Mouse (Mus musculus): ENCODE results near the gene Chrna7. TPM values are rescaled to one million over a fixed set of nuclear protein-coding genes. Genes with fewer than 3 reads are reported as not detected.

Chrna7 gene
- 1.3 and 1.6 TPM in 2 replicates for polyA plus RNA-seq (2015; fragmentation: Nextera tagmentation; extraction: Ambion mirVana)

DNA sequence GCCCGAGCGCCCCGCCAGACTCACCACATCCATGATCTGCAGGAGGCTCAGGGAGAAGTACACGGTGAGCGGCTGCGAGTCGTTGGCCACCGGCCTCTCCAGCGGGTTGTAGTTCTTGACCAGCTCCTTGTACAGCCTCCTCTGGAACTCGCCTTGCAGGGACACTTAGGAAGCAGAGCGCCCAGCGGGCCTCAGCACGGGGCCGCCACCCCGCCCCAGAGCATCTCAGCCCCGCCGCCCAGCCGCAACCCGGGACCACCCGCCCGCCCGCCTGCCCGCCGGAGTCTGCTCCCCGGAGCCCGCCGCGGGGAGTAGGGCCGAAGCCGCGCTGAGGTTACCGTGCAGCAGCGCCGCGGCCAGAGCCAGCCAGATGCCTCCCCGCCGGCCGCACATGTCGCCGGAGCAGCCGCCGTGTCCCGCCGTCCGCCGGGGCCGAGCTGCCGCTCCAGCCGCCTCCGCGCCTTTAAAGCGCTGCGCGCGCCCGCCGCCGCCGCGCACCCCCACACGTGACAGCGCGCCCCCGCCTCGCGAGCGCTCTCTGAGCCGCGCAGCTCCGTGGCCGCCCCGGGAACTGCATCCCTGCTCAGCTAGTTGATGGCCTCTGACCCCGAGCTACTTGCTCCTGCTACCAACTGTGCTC lies at the start of gene Chrna7:
Chrna7 (minus strand) TSS at position 486 of the 640 bp plus-strand sequence.
- peak within 1 kb of the TSS; percentile 34 for H3K9ac ChIP-seq
- no peak within 1 kb of the TSS for H3K27ac ChIP-seq
- ATAC-seq: peak; percentile 98
- H3K36me3 ChIP-seq: no peaks in the 10 kb centered on the region
- H3K4me1 ChIP-seq (replicated peaks): 0 out of 2 replicates have a peak, but pooled peaks cover 3% of the 10 kb centered on the region
- no peaks in the 10 kb centered on the region for H3K27me3 ChIP-seq (replicated peaks)
- H3K4me3 ChIP-seq (replicated peaks): peak within 1 kb of the TSS; percentile 63
- WGBS: 1% methylated on average over 70 of the region's 73 CpGs
- peak within 1 kb of the TSS; percentile 99 for H3K4me2 ChIP-seq (replicated peaks)
- no peaks in the 10 kb centered on the region for H3K9me3 ChIP-seq

DNA sequence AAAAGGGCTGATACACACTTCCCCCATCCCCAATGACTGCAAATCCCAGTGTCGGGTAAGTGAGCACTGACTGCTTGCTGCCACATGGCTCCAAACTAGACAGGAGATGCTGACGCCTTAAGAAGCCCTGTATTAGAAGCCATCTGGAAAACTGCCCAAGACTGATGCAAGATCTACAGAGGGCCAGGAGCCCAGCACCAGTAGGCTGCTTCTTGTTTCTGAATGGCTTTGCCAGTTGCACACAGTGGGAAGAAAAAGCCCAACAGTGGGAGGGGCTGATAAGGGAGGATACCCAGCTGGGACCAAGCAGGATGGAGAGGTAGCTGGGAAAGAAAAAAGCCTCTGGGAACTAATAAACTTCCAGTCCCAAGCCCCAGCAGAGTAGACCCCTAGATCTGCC lies 37.0 kb upstream of the Chrna7 start:
- H3K4me1 ChIP-seq (replicated peaks): no peaks in the 10 kb centered on the region
- no peaks in the 10 kb centered on the region for H3K27me3 ChIP-seq (replicated peaks)
- H3K9me3 ChIP-seq: no peaks in the 10 kb centered on the region
- WGBS: 74% methylated on average over 2 of the region's 2 CpGs
- no peak overlapping the region for H3K27ac ChIP-seq
- ATAC-seq: no peak
- no peak overlapping the region for H3K4me2 ChIP-seq (replicated peaks)
- no peak overlapping the region for H3K4me3 ChIP-seq (replicated peaks)
- no peak overlapping the region for H3K9ac ChIP-seq
- H3K36me3 ChIP-seq: no peaks in the 10 kb centered on the region

DNA sequence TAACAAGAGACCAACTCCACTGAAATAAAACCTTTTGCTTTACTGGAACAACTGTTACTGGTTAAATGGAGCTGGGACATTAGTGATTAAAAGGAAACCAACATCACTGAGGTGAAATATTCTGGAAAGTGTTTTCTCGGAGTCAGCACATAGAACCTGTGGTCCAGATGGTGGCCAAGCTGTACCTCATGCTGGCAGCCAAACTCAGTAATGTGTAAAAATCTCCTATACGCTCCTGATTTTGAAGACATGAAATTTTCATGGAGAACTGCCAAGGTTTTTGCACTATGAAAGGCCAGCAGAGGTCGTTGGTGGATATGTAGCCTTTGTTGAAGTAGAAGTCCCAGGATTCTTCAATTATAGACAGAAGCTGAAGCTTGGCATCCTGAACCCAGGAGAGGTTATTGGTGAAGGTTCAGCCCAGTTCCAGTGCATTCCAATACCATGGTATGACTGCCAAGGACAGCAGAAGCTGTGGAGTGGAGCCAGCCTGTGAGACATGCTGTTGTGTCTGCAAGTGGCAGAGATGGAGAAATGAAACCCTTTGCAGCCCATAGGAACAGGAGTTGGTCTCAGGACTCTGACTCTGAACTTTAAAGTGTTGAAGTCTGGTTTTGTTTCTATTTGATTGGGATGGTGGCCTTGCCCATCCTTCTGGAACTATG lies 25.6 kb upstream of the Chrna7 start:
- 69% methylated on average over 3 of the region's 3 CpGs for WGBS

DNA sequence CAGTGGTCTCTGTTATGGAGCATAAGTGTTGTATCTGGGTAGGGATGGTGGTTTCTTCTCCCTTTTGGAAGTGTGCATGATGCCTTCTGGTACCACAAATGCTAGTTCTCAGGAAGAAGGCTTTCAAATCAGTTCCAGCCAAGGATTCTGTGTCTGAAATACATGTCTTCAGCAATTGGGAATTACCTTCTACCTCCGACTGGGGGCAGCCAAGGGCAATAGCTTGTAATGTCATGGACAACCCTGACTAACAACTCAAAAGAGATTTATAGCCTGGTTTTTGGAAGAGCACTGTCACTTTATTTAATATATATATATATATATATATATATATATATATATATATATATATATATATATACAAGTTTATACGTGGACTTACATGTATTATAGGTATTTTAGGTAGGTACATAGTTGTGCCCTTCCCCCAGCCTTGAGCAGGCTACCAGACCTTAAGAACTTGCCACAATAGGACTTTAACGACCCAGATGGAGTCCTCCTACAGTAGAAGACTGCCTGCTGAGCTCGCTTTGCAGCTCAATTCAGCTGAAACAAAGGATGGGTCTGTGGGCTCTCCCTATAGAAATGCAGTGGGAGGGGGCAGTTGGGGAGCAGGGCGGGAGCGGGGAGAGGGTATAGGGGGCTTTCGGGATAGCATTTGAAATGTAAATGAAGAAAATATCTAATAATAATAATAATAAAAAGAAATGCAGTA lies 12.9 kb upstream of the Chrna7 start:
- Histone ChIP-seq H3K27ac (no peak overlapping the region), H3K4me3 (replicated peaks) (no peak overlapping the region), H3K4me2 (replicated peaks) (no peak overlapping the region), H3K27me3 (replicated peaks) (no peaks in the 10 kb centered on the region), H3K9ac (no peak overlapping the region), H3K36me3 (no peaks in the 10 kb centered on the region), H3K9me3 (no peaks in the 10 kb centered on the region), H3K4me1 (replicated peaks) (no peaks in the 10 kb centered on the region)
- no peak for ATAC-seq
- WGBS: 45% methylated on average over 7 of the region's 7 CpGs

More for the DNA sequence above, 25.6 kb upstream of the Chrna7 start:
- Histone ChIP-seq H3K36me3 (no peaks in the 10 kb centered on the region), H3K4me3 (replicated peaks) (no peak overlapping the region), H3K27ac (no peak overlapping the region), H3K4me1 (replicated peaks) (no peaks in the 10 kb centered on the region), H3K9ac (no peak overlapping the region), H3K4me2 (replicated peaks) (no peak overlapping the region), H3K27me3 (replicated peaks) (no peaks in the 10 kb centered on the region), H3K9me3 (no peaks in the 10 kb centered on the region)
- ATAC-seq: no peak

DNA sequence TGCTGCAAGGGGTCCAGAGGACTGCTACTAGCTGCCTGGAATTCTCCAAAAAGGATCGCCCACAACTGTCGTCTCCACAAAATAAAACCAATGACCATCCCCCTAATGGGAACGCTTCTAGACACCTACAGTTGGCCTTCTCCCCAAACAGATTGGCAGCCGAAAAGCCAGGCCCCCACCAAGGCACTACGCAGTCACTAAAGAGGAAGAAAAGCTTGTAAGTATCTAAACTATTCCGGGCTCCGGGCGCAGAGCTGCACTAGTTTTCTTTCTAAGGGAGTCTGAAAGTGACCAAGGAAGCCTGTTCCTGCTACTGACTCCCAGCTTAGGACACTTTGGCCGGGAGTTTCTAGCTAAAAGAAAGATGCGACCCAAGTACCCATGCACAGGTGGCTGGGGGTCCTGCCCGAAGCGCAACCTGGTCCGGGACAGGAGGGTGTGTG lies 707 bp downstream of the Chrna7 start:
- H3K27ac ChIP-seq: no peak overlapping the region
- ATAC-seq: no peak
- peak overlapping the region; percentile 99 for H3K4me2 ChIP-seq (replicated peaks)
- 2% methylated on average over 13 of the region's 13 CpGs for WGBS
- H3K36me3 ChIP-seq: no peaks in the 10 kb centered on the region
- peak overlapping the region; percentile 34; the same call in 1 of the 2 replicates for H3K9ac ChIP-seq
- no peaks in the 10 kb centered on the region for H3K9me3 ChIP-seq
- 0 out of 2 replicates have a peak, but pooled peaks cover 3% of the 10 kb centered on the region for H3K4me1 ChIP-seq (replicated peaks)
- H3K4me3 ChIP-seq (replicated peaks): peak overlapping the region; percentile 63
- H3K27me3 ChIP-seq (replicated peaks): no peaks in the 10 kb centered on the region

DNA sequence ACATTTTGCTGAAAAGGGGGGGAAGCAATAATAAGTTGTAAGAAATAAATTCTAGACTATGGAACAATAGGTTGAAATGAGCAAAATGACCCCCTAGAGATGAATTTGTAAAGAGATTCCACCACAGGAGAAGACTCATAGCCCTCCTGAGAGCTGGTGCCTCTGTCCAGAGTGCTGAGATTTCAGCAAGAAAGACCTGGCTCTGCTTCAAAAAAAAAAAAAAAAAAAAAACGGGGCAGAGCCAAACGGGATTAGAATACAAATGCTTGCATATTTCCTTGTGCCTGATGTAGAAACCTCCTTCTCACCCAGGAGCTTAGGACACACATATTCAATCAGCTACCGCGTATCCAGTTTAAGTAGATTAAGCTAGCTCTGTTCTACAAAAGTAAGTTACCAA lies 2.9 kb downstream of the Chrna7 start:
- H3K9ac ChIP-seq: no peak overlapping the region
- no peak overlapping the region for H3K4me2 ChIP-seq (replicated peaks)
- H3K36me3 ChIP-seq: no peaks in the 10 kb centered on the region
- H3K27ac ChIP-seq: no peak overlapping the region
- no peaks in the 10 kb centered on the region for H3K27me3 ChIP-seq (replicated peaks)
- H3K4me3 ChIP-seq (replicated peaks): no peak overlapping the region
- ATAC-seq: no peak
- 18% methylated on average over 4 of the region's 4 CpGs for WGBS
- H3K4me1 ChIP-seq (replicated peaks): 0 out of 2 replicates have a peak, but pooled peaks cover 3% of the 10 kb centered on the region
- no peaks in the 10 kb centered on the region for H3K9me3 ChIP-seq

DNA sequence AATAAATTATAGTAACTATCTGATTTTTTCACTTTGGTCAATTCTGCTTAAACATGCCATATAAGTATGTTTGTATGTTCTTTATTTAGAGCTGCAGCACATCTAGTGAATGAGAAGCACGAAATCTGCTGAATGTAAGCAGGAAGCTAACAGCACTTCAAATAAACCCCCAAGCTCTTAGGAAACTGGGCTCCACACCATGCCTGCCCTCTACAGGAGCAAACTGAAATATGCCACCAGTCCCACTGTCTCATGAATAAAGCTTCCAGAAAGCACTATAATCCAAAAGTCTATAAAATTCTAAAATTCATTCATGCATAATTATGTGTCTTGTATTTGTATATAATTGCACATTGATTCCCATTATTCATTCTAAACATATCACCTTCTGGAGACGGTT lies 5.2 kb downstream of the Chrna7 start:
- no peaks in the 10 kb centered on the region for H3K36me3 ChIP-seq
- no peak for ATAC-seq
- 63% methylated on average over 2 of the region's 2 CpGs for WGBS
- H3K4me1 ChIP-seq (replicated peaks): 0 out of 2 replicates have a peak, but pooled peaks cover 3% of the 10 kb centered on the region
- no peak overlapping the region for H3K9ac ChIP-seq
- no peaks in the 10 kb centered on the region for H3K9me3 ChIP-seq
- H3K27me3 ChIP-seq (replicated peaks): no peaks in the 10 kb centered on the region
- no peak overlapping the region for H3K27ac ChIP-seq
- no peak overlapping the region for H3K4me3 ChIP-seq (replicated peaks)
- H3K4me2 ChIP-seq (replicated peaks): no peak overlapping the region

DNA sequence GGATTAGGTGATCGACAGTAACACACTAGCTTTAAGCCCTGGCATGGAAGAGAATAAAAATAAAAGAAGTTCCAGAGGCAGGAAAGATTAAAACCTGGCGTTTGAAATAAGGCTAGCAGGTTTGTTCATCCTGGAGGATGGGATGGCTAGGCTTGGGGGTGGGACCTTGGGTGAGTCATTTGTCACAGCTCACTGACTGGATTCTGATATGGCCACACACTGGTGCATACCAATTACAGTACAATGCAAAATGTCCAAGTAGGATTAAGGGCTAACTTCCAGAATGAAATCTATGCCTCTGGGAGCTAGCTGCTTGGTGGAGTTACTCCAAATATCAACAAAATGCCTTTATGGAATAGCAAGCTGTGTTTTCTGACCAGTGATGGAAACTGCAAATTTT lies 16.8 kb downstream of the Chrna7 start:
- ATAC-seq: no peak
- WGBS: 66% methylated on average over 2 of the region's 2 CpGs
- no peak overlapping the region for H3K4me2 ChIP-seq (replicated peaks)

DNA sequence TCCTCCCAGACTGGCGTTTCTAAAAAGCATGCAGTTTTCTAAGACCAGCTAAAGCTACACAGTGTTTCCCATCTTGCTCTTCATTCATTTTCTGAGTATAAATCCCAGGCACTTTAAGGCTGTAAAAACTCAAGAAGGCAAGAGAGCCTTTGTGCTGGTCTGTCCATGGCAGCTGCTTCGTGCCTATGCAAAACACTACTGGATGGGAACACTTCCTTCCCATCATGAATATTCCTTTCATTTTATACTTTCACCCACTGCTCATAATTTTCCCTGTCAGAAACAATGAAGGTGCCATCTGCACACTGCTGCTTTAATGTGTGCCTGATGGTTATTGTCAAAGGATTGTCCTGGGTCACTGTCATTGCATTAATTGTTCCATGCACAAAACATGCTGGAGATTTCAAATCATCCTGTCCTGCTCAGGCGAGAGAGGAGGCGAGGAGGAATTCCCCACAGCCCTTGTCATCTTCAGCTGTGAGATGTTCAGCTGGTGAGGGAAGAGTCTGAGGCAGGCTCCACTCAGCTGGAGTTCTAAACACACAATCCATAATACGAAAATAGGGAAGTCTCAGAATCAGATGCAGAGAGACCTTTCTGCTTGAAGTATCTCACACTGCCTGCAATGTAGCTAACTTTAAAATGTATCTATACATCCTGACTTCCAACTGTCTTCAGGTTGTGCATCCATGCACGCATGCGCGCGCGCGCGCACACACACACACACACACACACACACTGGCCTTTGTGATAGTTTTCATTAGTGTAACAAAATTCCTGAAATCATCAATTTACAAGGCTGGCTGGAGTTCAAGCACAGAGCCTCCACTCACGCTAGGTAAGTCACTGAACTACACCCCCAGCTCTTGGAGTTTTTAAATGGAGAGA lies 22.5 kb downstream of the Chrna7 start:
- Histone ChIP-seq H3K9me3 (no peaks in the 10 kb centered on the region), H3K4me1 (replicated peaks) (no peaks in the 10 kb centered on the region), H3K36me3 (no peaks in the 10 kb centered on the region), H3K4me3 (replicated peaks) (no peak overlapping the region), H3K27me3 (replicated peaks) (no peaks in the 10 kb centered on the region), H3K9ac (no peak overlapping the region), H3K27ac (no peak overlapping the region), H3K4me2 (replicated peaks) (no peak overlapping the region)
- ATAC-seq: no peak
- WGBS: 80% methylated on average over 13 of the region's 13 CpGs

More for the DNA sequence above, 16.8 kb downstream of the Chrna7 start:
- Histone ChIP-seq H3K27ac (no peak overlapping the region), H3K4me1 (replicated peaks) (no peaks in the 10 kb centered on the region), H3K36me3 (no peaks in the 10 kb centered on the region), H3K4me3 (replicated peaks) (no peak overlapping the region), H3K27me3 (replicated peaks) (no peaks in the 10 kb centered on the region), H3K9me3 (no peaks in the 10 kb centered on the region), H3K9ac (no peak overlapping the region)

DNA sequence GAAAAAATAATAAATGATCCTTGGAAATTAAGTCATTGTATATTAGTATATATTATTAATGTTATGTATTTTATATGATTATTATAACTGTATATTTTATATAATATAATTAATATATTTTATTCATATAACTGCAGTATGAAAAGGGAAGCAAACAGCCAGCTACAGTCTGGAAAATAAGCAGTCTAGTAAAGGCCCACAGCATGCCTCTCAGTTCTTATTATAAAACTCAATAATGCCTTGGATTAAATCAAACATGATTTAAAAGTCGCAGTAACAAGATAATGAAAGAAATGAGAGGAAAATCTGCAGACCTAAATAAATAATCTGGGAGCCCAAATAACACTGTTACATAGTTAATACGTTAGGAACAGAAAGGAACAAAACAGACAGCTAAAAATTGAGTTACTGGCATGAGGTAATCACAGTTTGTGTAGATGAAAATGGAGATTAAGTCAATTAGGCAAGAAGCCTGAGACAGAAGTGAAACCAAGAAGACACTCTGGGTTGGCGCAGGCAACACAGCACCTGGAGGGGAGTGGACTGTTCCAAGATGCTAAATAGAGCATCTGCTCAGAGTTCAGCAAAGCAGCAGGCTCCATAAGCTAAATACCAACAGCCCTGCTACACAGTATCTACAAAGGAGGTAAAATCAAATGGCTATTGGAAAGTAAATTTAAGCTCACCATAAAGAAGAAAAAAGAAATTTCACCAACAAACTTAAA lies 42.1 kb downstream of the Chrna7 start:
- Histone ChIP-seq H3K27me3 (replicated peaks) (no peaks in the 10 kb centered on the region), H3K4me1 (replicated peaks) (no peaks in the 10 kb centered on the region), H3K27ac (no peak overlapping the region), H3K36me3 (no peaks in the 10 kb centered on the region), H3K4me3 (replicated peaks) (no peak overlapping the region), H3K9ac (no peak overlapping the region), H3K4me2 (replicated peaks) (no peak overlapping the region), H3K9me3 (no peaks in the 10 kb centered on the region)
- 82% methylated on average over 3 of the region's 3 CpGs for WGBS
- ATAC-seq: no peak

DNA sequence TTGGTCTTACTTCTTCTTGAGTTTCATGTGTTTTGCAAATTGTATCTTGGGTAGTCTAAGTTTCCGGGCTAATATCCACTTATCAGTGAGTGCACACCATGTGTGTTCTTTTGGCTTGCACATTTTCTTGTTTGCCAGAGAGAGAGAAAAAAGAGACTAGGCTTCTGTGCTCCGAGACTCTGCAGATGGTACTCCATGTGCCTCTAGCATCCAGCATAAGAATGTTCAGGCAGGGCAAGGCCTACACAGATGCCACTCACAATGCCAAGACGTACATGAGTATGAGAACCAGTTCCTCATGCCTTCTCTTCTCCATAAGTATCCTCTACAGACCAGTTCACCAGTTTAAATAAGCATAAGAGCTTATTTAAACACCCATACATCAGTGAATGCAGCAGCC lies 47.8 kb downstream of the Chrna7 start:
- H3K9me3 ChIP-seq: no peaks in the 10 kb centered on the region
- 84% methylated on average over 3 of the region's 3 CpGs for WGBS
- H3K27me3 ChIP-seq (replicated peaks): no peaks in the 10 kb centered on the region
- H3K4me2 ChIP-seq (replicated peaks): no peak overlapping the region
- ATAC-seq: no peak
- H3K36me3 ChIP-seq: no peaks in the 10 kb centered on the region
- H3K9ac ChIP-seq: no peak overlapping the region
- H3K4me1 ChIP-seq (replicated peaks): no peaks in the 10 kb centered on the region
- no peak overlapping the region for H3K4me3 ChIP-seq (replicated peaks)
- no peak overlapping the region for H3K27ac ChIP-seq

Measured in intestine, embryonic 15.5 days (tissue).